Mouse (Mus musculus): ENCODE data around the gene Kif6.

GRCm38 (mm10) chr17:49753874-49754273 lies 138.9 kb downstream of the Kif6 start:
- TF ChIP-seq GATA1 (IDR thresholded peaks at IDR 0.05; ENCODE audit: borderline replicate concordance, low read length) (no peak), CTCF (IDR thresholded peaks at IDR 0.05; ENCODE audit: low read depth, low read length) (no peak)
